Mouse (Mus musculus): ENCODE measurements around the gene Gstm4.
"Not testable (repeated sequence)": the region's sequence is repeated elsewhere in the genome, so short reads cannot be mapped to it uniquely, and the experiment has no call there.

Gstm4 gene

DNA sequence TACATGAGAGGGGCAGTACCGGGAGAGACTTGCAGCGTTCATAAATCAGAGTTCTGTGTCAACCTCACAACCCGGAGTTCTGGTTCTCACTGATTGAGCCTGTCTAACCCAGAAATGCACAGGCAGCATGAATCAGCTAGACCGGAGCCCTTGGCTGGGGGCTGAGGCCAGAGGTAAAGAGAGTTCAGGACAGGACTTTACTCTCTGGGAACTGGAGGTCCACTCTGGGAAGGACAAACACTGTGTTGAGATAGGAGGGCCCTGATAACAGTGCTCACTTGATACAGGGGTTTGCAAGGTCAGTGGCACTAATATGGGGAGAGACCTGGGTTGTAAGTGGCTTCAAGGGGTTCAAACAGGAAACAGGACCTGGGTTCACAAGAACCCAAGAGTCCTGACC, 19.4 kb downstream of the Gstm4 start:
- in situ Hi-C loops (cut with MboI; ENCODE audit: low pct_unique_long_range_greater_than_20kb in 1 of 2, low sequenced_read_pairs in 2 of 2, unreplicated experiment in 1 of 2) = no loop called here

- in situ Hi-C loops (cut with MboI; ENCODE audit: low pct_unique_long_range_greater_than_20kb in 1 of 2, low sequenced_read_pairs in 2 of 2, unreplicated experiment in 1 of 2) = no loop called here
Observed at GRCm38 (mm10) chr3:108022650-108023049, 22.0 kb downstream of the Gstm4 start.

GRCm38 (mm10) chr3:108020351-108021022, 24.2 kb downstream of the Gstm4 start:
- in situ Hi-C loops (cut with MboI; ENCODE audit: low pct_unique_long_range_greater_than_20kb in 1 of 2, low sequenced_read_pairs in 2 of 2, unreplicated experiment in 1 of 2) = not testable (repeated sequence)

DNA sequence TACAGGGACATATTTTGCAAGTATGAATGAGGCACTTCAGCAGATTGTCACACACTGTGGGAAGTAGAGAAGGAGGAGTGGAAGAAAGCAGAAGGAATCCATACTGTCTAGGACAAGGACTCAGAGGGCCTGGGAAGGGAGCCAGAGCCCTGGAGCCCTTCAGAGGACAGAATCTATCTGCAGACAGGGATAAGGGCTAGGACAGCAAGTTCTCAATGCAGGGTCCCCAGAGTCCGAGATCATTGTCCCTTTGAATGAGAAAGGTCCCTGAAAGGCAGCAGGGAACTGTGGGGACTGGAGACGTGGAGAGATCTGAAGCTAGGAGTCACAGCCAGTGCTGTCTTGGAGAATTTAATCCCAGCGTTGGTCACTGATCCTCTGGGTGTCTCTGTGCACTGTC, 25.5 kb downstream of the Gstm4 start:
- in situ Hi-C loops (cut with MboI; ENCODE audit: low pct_unique_long_range_greater_than_20kb in 1 of 2, low sequenced_read_pairs in 2 of 2, unreplicated experiment in 1 of 2) = not testable (repeated sequence)

DNA sequence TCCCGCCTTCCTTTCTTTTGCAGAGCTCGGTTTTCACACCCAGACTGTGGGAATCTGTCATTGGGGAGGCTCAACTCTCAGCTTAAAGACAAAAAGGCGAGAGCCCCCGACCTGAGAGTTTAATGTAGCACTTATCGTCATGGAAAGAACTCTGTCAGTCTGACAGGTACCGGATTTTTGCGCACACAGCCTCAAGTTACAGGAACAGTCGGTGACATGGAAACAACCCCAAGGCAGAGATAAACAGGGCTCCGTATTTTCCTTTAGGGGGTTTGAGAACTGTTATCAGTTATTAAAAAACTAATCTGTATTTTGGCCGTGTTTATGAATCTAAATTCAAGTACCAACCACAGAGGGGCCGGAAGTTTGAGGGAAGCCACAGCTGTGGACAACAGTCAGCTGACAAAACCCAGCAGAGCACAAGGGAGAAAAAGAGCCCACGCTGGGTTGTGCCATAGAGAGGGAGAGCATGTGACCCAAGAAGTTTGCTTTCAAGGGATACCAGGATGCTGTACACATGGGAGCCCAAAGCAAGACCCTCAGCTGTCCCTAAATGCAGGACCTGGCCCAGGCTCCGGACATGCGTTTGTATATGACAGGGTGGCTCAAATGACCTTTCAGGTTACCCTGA, 26.4 kb downstream of the Gstm4 start:
- in situ Hi-C loops (cut with MboI; ENCODE audit: low pct_unique_long_range_greater_than_20kb in 1 of 2, low sequenced_read_pairs in 2 of 2, unreplicated experiment in 1 of 2) = no loop called here

DNA sequence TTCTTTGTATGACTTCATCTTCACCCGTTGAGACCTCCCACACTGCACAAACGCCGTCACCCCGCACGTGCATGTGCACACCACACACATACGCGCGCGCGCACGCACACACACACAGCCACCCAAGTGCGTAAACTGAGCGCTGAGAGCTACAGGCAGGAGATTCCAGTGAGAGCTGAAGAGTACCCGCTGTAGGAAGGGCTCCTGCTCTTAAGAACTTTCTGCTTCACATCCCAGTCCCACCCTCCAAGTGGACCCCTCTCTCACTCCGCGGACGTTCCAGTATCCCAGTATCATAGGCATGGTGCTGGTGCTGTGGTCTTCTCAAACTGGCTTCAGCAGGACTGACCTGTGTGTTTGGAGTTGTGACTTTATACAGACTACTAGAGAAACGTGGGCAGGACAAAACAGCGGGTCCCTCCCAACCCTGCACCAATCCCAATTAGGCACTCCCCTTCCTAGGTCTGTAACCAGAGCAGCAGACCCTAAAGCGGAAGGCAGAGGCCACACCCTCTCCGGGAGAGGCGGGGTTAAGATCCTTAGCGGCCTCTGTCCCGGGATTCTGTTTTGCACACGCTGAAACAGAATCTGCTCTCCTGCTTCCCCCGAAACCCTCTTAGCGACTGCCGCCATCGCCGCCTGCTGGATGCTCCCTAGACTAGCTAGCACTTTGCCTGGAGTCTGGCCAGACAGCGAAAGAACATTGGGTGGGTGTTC, 27.1 kb downstream of the Gstm4 start, which contains the start of gene Gstm1:
TSS of gene Gstm1 (minus strand) at position 501 of the 717 bp plus-strand sequence.
- in situ Hi-C loops (cut with MboI; ENCODE audit: low pct_unique_long_range_greater_than_20kb in 1 of 2, low sequenced_read_pairs in 2 of 2, unreplicated experiment in 1 of 2) = no loop called here

GRCm38 (mm10) chr3:108016468-108016867, 28.2 kb downstream of the Gstm4 start:
- in situ Hi-C loops (cut with MboI; ENCODE audit: low pct_unique_long_range_greater_than_20kb in 1 of 2, low sequenced_read_pairs in 2 of 2, unreplicated experiment in 1 of 2) = not testable (repeated sequence)

DNA sequence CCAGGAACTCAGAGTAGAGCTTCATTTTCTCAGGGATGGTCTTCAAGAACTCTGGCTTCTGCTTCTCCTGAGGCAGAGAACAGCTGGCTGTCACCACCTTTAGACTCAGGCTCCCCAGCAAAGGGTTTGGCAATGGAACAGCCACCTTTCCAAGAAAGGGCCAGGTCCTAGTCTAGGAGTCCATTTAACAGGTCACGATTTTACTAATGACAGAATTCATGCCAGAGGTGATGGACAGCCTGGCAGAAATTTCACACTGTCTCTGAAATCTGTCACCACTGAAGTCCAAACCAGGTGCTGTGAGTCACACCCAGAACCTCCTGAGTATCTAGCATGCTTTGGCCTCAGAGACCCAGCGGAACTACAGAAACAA, 29.7 kb downstream of the Gstm4 start:
- in situ Hi-C loops (cut with MboI; ENCODE audit: low pct_unique_long_range_greater_than_20kb in 1 of 2, low sequenced_read_pairs in 2 of 2, unreplicated experiment in 1 of 2) = loop anchor here in 1 of 2 experiments (5.0 kb wide), 1 partner anchor 48 kb away; the partner anchor contains the start of gene Gstm3

- in situ Hi-C loops (cut with MboI; ENCODE audit: low pct_unique_long_range_greater_than_20kb in 1 of 2, low sequenced_read_pairs in 2 of 2, unreplicated experiment in 1 of 2) = loop anchor here in 1 of 2 experiments (5.0 kb wide), 1 partner anchor 47 kb away; the partner anchor contains the start of gene Gstm3
Observed at GRCm38 (mm10) chr3:108014098-108014973, 30.4 kb downstream of the Gstm4 start.

- in situ Hi-C loops (cut with MboI; ENCODE audit: low pct_unique_long_range_greater_than_20kb in 1 of 2, low sequenced_read_pairs in 2 of 2, unreplicated experiment in 1 of 2) = loop anchor here in 1 of 2 experiments (5.0 kb wide), 1 partner anchor 46 kb away; the partner anchor contains the start of gene Gstm3
Observed at GRCm38 (mm10) chr3:108013331-108013871, 31.3 kb downstream of the Gstm4 start.

GRCm38 (mm10) chr3:108011558-108011957, 33.1 kb downstream of the Gstm4 start:
- in situ Hi-C loops (cut with MboI; ENCODE audit: low pct_unique_long_range_greater_than_20kb in 1 of 2, low sequenced_read_pairs in 2 of 2, unreplicated experiment in 1 of 2) = loop anchor here in 1 of 2 experiments (5.0 kb wide), 1 partner anchor 44 kb away; the partner anchor contains the start of gene Gstm3

DNA sequence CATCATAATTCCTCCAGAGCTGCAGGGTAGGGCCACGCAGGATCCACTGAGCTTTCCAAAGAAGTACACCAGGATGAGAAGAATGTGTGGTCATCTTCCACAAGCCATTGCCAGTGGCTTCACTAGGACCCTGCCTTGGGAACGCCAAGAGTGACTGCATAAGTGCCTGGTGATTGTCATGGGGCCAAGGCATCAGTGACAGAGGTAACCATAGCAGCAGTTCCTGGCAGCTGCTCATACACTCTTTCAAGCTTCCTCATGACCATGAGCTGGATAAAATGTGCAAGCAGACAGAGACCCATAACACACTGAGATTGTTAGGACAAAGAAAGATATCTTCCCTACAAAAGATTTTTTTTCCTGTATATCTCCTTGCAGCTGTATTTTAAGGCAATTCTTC, 34.4 kb downstream of the Gstm4 start:
- in situ Hi-C loops (cut with MboI; ENCODE audit: low pct_unique_long_range_greater_than_20kb in 1 of 2, low sequenced_read_pairs in 2 of 2, unreplicated experiment in 1 of 2) = loop anchor here in 1 of 2 experiments (5.0 kb wide), 1 partner anchor 43 kb away; the partner anchor contains the start of gene Gstm3

DNA sequence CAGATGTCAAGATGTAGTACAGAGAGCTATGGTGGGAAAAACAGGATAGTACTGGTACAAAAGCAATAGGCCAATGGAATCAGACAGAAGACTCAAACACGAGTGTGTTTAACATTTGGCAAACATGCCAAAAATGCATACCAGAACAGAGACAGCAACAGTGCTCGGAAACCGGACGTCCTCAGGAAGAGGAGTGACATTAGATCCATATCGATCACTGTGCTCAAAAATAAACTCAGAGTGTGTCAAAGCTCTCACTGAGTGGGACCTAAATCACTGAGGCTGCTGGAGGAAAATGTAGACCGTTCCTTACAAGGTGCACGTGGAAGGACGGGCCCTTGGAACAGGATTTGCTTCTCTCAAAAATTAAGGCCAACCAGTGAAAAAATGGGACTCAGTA, 42.7 kb downstream of the Gstm4 start:
- in situ Hi-C loops (cut with MboI; ENCODE audit: low pct_unique_long_range_greater_than_20kb in 1 of 2, low sequenced_read_pairs in 2 of 2, unreplicated experiment in 1 of 2) = no loop called here

DNA sequence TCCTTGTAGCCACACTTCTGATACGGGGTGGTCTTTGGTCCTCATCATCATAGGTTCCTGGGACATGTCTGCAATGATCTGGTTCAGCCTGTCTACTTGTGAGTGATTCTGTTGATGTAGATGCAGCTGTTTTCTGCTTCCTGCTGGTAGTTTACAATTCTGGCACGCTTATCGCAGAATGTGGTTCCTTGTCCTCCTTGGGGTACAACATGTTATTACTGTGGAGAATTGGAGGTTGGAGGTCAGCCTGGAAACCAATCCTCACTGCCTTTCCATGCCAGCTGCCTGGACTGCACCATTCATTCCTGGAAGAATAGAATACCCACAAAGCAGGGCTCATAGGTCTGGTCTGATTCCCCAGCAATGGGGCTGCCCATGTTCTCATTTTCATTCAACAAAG, 45.2 kb downstream of the Gstm4 start:
- in situ Hi-C loops (cut with MboI; ENCODE audit: low pct_unique_long_range_greater_than_20kb in 1 of 2, low sequenced_read_pairs in 2 of 2, unreplicated experiment in 1 of 2) = no loop called here

GRCm38 (mm10) chr3:107998591-107998990, 46.1 kb downstream of the Gstm4 start:
- in situ Hi-C loops (cut with MboI; ENCODE audit: low pct_unique_long_range_greater_than_20kb in 1 of 2, low sequenced_read_pairs in 2 of 2, unreplicated experiment in 1 of 2) = no loop called here

- in situ Hi-C loops (cut with MboI; ENCODE audit: low pct_unique_long_range_greater_than_20kb in 1 of 2, low sequenced_read_pairs in 2 of 2, unreplicated experiment in 1 of 2) = no loop called here
Observed at GRCm38 (mm10) chr3:107996576-107996975, 48.1 kb downstream of the Gstm4 start.

DNA sequence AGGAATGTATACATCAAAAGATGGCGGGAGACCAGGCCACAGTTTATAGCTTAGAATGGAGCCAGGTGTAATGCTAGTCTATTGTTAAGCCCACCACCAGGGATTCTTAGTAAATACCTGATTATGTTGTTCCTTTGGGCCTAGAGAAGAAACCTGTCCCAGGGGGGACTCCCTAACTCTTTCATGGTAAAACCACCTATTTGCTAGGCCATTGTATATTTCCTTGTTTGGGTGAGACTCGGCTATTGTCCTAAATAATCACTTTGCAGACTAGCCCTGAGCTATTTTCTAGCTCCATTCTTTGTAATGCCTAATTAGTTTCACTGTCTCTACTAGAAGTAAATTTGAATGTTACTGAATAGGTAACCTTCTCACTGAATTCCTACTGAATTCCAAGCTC, 48.7 kb downstream of the Gstm4 start:
- in situ Hi-C loops (cut with MboI; ENCODE audit: low pct_unique_long_range_greater_than_20kb in 1 of 2, low sequenced_read_pairs in 2 of 2, unreplicated experiment in 1 of 2) = not testable (repeated sequence)
